8 mouse cellular contexts compared by ENCODE assay signal in genomic region chr14:30593279-30594091, GRCm38 (mm10). TPM values are rescaled to one million over a fixed set of nuclear protein-coding genes. Genes with fewer than 3 reads are reported as not detected.
DNase-seq lines count a peak whose midpoint lies in the region; ATAC-seq lines count a peak whose summit lies in the region.

No protein-coding gene starts in this region.

- H3K27ac ChIP-seq in intestine, embryonic 16.5 days (ENCODE audit: low read length): peak overlapping the region; percentile 86
- peak overlapping the region; percentile 80 for H3K27ac ChIP-seq in limb, embryonic 12.5 days
- H3K27ac ChIP-seq in midbrain, embryonic 14.5 days (replicated peaks; ENCODE audit: low read depth, low read length): peak overlapping the region; percentile 57

- no peaks in the 10 kb centered on the region; the same call in 1 of the 2 replicates for H3K36me3 ChIP-seq in intestine, embryonic 16.5 days (ENCODE audit: control insufficient read depth, insufficient read depth, low read length)
- H3K36me3 ChIP-seq in limb, embryonic 12.5 days: peaks cover 36% of the 10 kb centered on the region
- H3K36me3 ChIP-seq in midbrain, embryonic 14.5 days (ENCODE audit: control insufficient read depth, insufficient read depth, low read length): no peaks in the 10 kb centered on the region

- DNase-seq in layer of hippocampus, adult 11-12 months (ENCODE audit: low spot score): peak; percentile 45
- no peak for DNase-seq in layer of hippocampus, adult 9-10 months (ENCODE audit: low spot score)
- peak; percentile 66 for DNase-seq in midbrain, embryonic 14.5 days
- DNase-seq in testis, postnatal 10 days (ENCODE audit: low spot score): peak; percentile 73

- ATAC-seq in common myeloid progenitor, adult 5-6 weeks (replicated peaks; ENCODE audit: low read depth, poor library complexity, severe bottlenecking): peak; percentile 75
- peak; percentile 72 for ATAC-seq in granulocyte monocyte progenitor cell, adult 5-6 weeks (replicated peaks; ENCODE audit: poor library complexity, severe bottlenecking)
- peak; percentile 47 for ATAC-seq in intestine, embryonic 16.5 days
- ATAC-seq in limb, embryonic 12.5 days (ENCODE audit: insufficient number of reproducible peaks, insufficient read depth, low FRiP score, low TSS enrichment, low read depth): peak; percentile 23; the same call in 1 of the 2 replicates
- ATAC-seq in midbrain, embryonic 14.5 days (ENCODE audit: low FRiP score, low TSS enrichment): peak; percentile 48; the same call in 1 of the 2 replicates

- H3K9ac ChIP-seq in intestine, embryonic 16.5 days (ENCODE audit: low read depth, low read length): peak overlapping the region; percentile 43; the same call in 1 of the 2 replicates
- H3K9ac ChIP-seq in limb, embryonic 12.5 days (replicated peaks): 0 out of 2 replicates have a peak overlapping the region, but pooled peaks have one; percentile 4
- peak overlapping the region; percentile 20; the same call in 1 of the 2 replicates for H3K9ac ChIP-seq in midbrain, embryonic 14.5 days (replicated peaks; ENCODE audit: low read length)

- WGBS in intestine, embryonic 16.5 days: 46% methylated on average over 11 of the region's 11 CpGs
- WGBS in limb, embryonic 12.5 days: 47% methylated on average over 11 of the region's 11 CpGs
- WGBS in midbrain, embryonic 14.5 days: 39% methylated on average over 11 of the region's 11 CpGs

- H3K4me3 ChIP-seq in intestine, embryonic 16.5 days (ENCODE audit: low read length): no peak overlapping the region
- H3K4me3 ChIP-seq in limb, embryonic 12.5 days (replicated peaks): no peak overlapping the region
- H3K4me3 ChIP-seq in midbrain, embryonic 14.5 days (replicated peaks; ENCODE audit: low read depth, low read length): no peak overlapping the region

- H3K4me2 ChIP-seq in intestine, embryonic 16.5 days (ENCODE audit: low read depth, low read length): no peak overlapping the region
- H3K4me2 ChIP-seq in limb, embryonic 12.5 days: no peak overlapping the region
- H3K4me2 ChIP-seq in midbrain, embryonic 14.5 days (ENCODE audit: low read length): no peak overlapping the region

- H3K27me3 ChIP-seq in intestine, embryonic 16.5 days (replicated peaks; ENCODE audit: control insufficient read depth, insufficient read depth, low read length): no peaks in the 10 kb centered on the region
- no peaks in the 10 kb centered on the region for H3K27me3 ChIP-seq in limb, embryonic 12.5 days
- no peaks in the 10 kb centered on the region for H3K27me3 ChIP-seq in midbrain, embryonic 14.5 days (ENCODE audit: control insufficient read depth, insufficient read depth, low read length)

- no peaks in the 10 kb centered on the region for H3K9me3 ChIP-seq in intestine, embryonic 16.5 days (ENCODE audit: control insufficient read depth, low read length)
- H3K9me3 ChIP-seq in limb, embryonic 12.5 days: no peaks in the 10 kb centered on the region
- no peaks in the 10 kb centered on the region for H3K9me3 ChIP-seq in midbrain, embryonic 14.5 days (ENCODE audit: control insufficient read depth, low read length)

- H3K4me1 ChIP-seq in intestine, embryonic 16.5 days (ENCODE audit: control insufficient read depth, insufficient read depth, low read length): peaks cover 28% of the 10 kb centered on the region
- peaks cover 22% of the 10 kb centered on the region for H3K4me1 ChIP-seq in limb, embryonic 12.5 days (replicated peaks)
- H3K4me1 ChIP-seq in midbrain, embryonic 14.5 days (ENCODE audit: control insufficient read depth, insufficient read depth, low read length): peaks cover 17% of the 10 kb centered on the region

RNA-seq across cellular contexts. Expression of gene Prkcd, which starts 32.5 kb away (rescaled TPM):
- 80.4 and 81.1 TPM in 2 replicates for total RNA-seq in common myeloid progenitor, adult 5-6 weeks (2017)
- total RNA-seq in granulocyte monocyte progenitor cell, adult 5-6 weeks (2014; fragmentation: Nextera tagmentation): 158 and 179 TPM in 2 replicates
- total RNA-seq in granulocyte monocyte progenitor cell, adult 5-6 weeks (2017): 113 and 117 TPM in 2 replicates
- polyA plus RNA-seq in intestine, embryonic 16.5 days (2015; fragmentation: Nextera tagmentation; extraction: Ambion mirVana): 52.1 and 56.5 TPM in 2 replicates
- 54.1 and 56.2 TPM in 2 replicates for polyA plus RNA-seq in limb, embryonic 12.5 days (2016; fragmentation: Nextera tagmentation; extraction: Ambion mirVana)
- polyA plus RNA-seq in midbrain, embryonic 14.5 days (2014; fragmentation: Nextera tagmentation; extraction: Ambion mirVana): 10.6 and 12.8 TPM in 2 replicates

RNA-seq across cellular contexts. Expression of gene Tkt, which starts 45.3 kb away (rescaled TPM):
- total RNA-seq in common myeloid progenitor, adult 5-6 weeks (2017): 450 and 458 TPM in 2 replicates
- total RNA-seq in granulocyte monocyte progenitor cell, adult 5-6 weeks (2014; fragmentation: Nextera tagmentation): 628 and 659 TPM in 2 replicates
- 773 and 843 TPM in 2 replicates for total RNA-seq in granulocyte monocyte progenitor cell, adult 5-6 weeks (2017)
- 393 and 411 TPM in 2 replicates for polyA plus RNA-seq in intestine, embryonic 16.5 days (2015; fragmentation: Nextera tagmentation; extraction: Ambion mirVana)
- 242 and 244 TPM in 2 replicates for polyA plus RNA-seq in limb, embryonic 12.5 days (2016; fragmentation: Nextera tagmentation; extraction: Ambion mirVana)
- 94.2 and 166 TPM in 2 replicates for polyA plus RNA-seq in midbrain, embryonic 14.5 days (2014; fragmentation: Nextera tagmentation; extraction: Ambion mirVana)

Comparison
In these comparisons a context has a peak if more than half of its experiments do, and no peak if none do; other contexts are left out.
1. ATAC-seq: peak in every context shown above with its lines; median percentile 75 in common myeloid progenitor, adult 5-6 weeks; 72 in granulocyte monocyte progenitor cell, adult 5-6 weeks; 48 in midbrain, embryonic 14.5 days; 47 in intestine, embryonic 16.5 days; 23 in limb, embryonic 12.5 days.